Mouse (Mus musculus) midbrain, embryonic 12.5 days (tissue): ENCODE data around the gene Gm49416. TPM values are rescaled to one million over a fixed set of nuclear protein-coding genes. Genes with fewer than 3 reads are reported as not detected.

Source experiments
- ATAC-seq: fragments of 200-750 bp; cut with Nextera tagmentation; 2 replicates; pipeline ENCODE4 v1.8.0; 2017; ENCODE audit warnings: low read depth, moderate TSS enrichment, moderate library complexity; ENCODE audit not compliant: low FRiP score
- H3K27ac ChIP-seq: fragments of 300-500 bp; sonication (generic); replicated peaks from 2 replicates; pipeline ENCODE4 v1.5.1; 2016; ENCODE audit warnings: mild to moderate bottlenecking
- H3K27me3 ChIP-seq: fragments of 300-500 bp; sonication (generic); 2 replicates; pipeline ENCODE4 v1.6.1; 2016; ENCODE audit warnings: mild to moderate bottlenecking
- H3K36me3 ChIP-seq: fragments of 300-500 bp; sonication (generic); 2 replicates; pipeline ENCODE4 v1.6.1; 2016
- H3K4me1 ChIP-seq: fragments of 300-500 bp; sonication (generic); 2 replicates; pipeline ENCODE4 v1.6.1; 2016
- H3K4me2 ChIP-seq: fragments of 300-500 bp; sonication (generic); replicated peaks from 2 replicates; pipeline ENCODE4 v1.6.1; 2016; ENCODE audit warnings: mild to moderate bottlenecking, moderate library complexity
- H3K4me3 ChIP-seq: fragments of 300-500 bp; sonication (generic); 2 replicates; pipeline ENCODE4 v1.5.1; 2016; ENCODE audit warnings: mild to moderate bottlenecking
- H3K9ac ChIP-seq: fragments of 300-500 bp; sonication (generic); replicated peaks from 2 replicates; pipeline ENCODE4 v1.6.1; 2016; ENCODE audit warnings: mild to moderate bottlenecking, moderate library complexity
- H3K9me3 ChIP-seq: fragments of 300-500 bp; sonication (generic); 2 replicates; pipeline ENCODE4 v1.6.1; 2016; ENCODE audit warnings: mild to moderate bottlenecking
- WGBS: fragments of 180-500 bp; shearing (Covaris S2); methylation state at CpG from one replicate; pipeline ENCODE4 v1.1.7; 2016; 5-methylcytosine and 5-hydroxymethylcytosine counted together
- polyA plus RNA-seq: library from polyadenylated mRNA; unstranded; fragments of >200 nt; fragmentation: Nextera tagmentation; extraction: Ambion mirVana; gene quantifications from 2 replicates; pipeline ENCODE4 v1.2.1, GENCODE M21; 2016

Gm49416 gene
- polyA plus RNA-seq, 1 experiment from 2014 or later = not detected

DNA sequence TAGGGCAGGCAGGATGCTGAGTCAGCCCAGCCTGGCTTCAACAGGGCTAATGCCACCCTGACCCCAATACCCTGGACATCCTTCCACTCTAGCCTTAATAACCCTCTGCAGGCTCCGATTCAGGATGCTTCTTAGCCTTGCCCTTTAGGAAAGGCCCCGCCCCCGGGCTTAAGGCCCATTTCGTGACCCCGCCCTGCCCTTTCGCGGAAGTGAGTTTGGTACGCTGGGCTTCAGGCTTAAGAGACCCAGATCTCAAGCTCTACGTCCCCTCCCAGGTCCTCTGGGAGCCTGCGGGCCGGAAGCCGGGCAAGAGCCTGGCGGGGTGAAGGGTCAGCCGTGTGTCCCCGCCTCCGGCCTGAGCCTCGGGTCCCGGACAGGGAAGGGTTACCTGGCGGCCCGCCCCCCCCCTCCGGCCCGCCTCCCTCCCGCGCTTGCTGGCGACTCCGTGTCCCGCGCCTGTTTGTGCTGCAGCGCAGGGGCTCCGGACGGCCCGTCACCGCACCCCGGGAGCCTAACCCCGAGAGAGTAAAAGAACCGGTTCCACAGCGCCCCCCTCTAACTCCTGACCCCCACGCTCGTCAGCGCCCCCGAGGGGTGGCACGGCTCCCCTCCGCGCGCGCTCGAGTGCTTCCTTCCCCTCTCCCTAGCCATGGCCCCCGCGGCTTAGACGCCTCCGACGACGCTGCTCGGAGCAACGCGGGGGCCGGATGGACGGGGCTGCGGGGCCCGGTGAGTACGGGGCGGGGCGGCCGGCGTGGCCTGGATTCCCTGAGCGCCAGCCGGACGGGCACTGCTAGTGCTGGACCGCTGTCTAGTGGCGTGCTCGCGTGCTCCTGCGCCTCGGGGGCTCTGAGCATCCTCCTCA is 40.7 kb downstream of the Gm49416 start, which contains the start of the genes Rom1 and Eml3:
TSS of gene Rom1 (minus strand) at position 133 of the 865 bp plus-strand sequence.
TSS of gene Eml3 (plus strand) at position 329 of the 865 bp plus-strand sequence.
- Histone ChIP-seq H3K9me3 (no peaks in the 10 kb centered on the region), H3K27ac (peak within 1 kb of the TSS; percentile 46), H3K27me3 (peaks cover 16% of the 10 kb centered on the region), H3K9ac (peak within 1 kb of the TSS; percentile 71), H3K4me1 (peaks cover 19% of the 10 kb centered on the region), H3K4me3 (peak within 1 kb of the TSS; percentile 57), H3K36me3 (peaks cover 37% of the 10 kb centered on the region), H3K4me2 (peak within 1 kb of the TSS; percentile 77)
- WGBS = under 1% methylated on average over 73 of the region's 74 CpGs
- peak; percentile 73 for ATAC-seq

GRCm38 (mm10) chr19:8930117-8930516 is 41.4 kb downstream of the Gm49416 start:
- WGBS = 20% methylated on average over 11 of the region's 11 CpGs
- Histone ChIP-seq H3K4me2 (peak overlapping the region; percentile 77), H3K27ac (no peak overlapping the region), H3K4me1 (peaks cover 19% of the 10 kb centered on the region), H3K9ac (peak overlapping the region; percentile 71), H3K27me3 (peaks cover 16% of the 10 kb centered on the region), H3K9me3 (no peaks in the 10 kb centered on the region), H3K4me3 (peak overlapping the region; percentile 57), H3K36me3 (peaks cover 36% of the 10 kb centered on the region)
- no peak for ATAC-seq

DNA sequence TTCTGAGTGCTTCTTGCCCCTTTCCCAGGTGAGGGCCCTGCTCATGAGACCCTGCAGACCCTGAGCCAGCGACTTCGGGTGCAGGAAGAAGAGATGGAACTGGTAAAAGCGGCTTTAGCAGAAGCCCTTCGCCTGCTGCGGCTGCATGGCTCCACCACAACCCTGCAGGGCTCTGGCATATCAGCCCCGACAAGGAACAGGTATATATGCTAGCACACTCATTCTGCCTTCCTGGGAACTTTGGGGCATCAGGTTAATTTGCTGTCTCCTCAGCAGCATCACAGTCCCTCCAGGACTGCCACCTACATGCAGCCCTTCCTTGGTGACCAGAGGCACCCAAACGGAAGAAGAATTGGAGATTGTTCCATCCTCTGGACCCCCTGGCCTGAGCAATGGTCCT is 42.0 kb downstream of the Gm49416 start:
- no peak overlapping the region for H3K27ac ChIP-seq
- no peaks in the 10 kb centered on the region for H3K9me3 ChIP-seq
- ATAC-seq = no peak
- H3K4me3 ChIP-seq = peak overlapping the region; percentile 57; the same call in 1 of the 2 replicates
- peak overlapping the region; percentile 77; the same call in 1 of the 2 replicates for H3K4me2 ChIP-seq
- H3K4me1 ChIP-seq = peaks cover 19% of the 10 kb centered on the region
- peaks cover 31% of the 10 kb centered on the region for H3K36me3 ChIP-seq
- H3K27me3 ChIP-seq = peaks cover 16% of the 10 kb centered on the region
- peak overlapping the region; percentile 71; the same call in 1 of the 2 replicates for H3K9ac ChIP-seq
- WGBS = 82% methylated on average over 7 of the region's 7 CpGs

- Histone ChIP-seq H3K27ac (no peak overlapping the region), H3K4me3 (no peak overlapping the region), H3K36me3 (peaks cover 10% of the 10 kb centered on the region; the same call in 1 of the 2 replicates), H3K4me2 (no peak overlapping the region), H3K4me1 (peaks cover 10% of the 10 kb centered on the region), H3K9ac (no peak overlapping the region), H3K9me3 (no peaks in the 10 kb centered on the region), H3K27me3 (no peaks in the 10 kb centered on the region)
- no peak for ATAC-seq
- WGBS = 88% methylated on average over 2 of the region's 2 CpGs
Measured at GRCm38 (mm10) chr19:8936736-8937135, 48.0 kb downstream of the Gm49416 start.

DNA sequence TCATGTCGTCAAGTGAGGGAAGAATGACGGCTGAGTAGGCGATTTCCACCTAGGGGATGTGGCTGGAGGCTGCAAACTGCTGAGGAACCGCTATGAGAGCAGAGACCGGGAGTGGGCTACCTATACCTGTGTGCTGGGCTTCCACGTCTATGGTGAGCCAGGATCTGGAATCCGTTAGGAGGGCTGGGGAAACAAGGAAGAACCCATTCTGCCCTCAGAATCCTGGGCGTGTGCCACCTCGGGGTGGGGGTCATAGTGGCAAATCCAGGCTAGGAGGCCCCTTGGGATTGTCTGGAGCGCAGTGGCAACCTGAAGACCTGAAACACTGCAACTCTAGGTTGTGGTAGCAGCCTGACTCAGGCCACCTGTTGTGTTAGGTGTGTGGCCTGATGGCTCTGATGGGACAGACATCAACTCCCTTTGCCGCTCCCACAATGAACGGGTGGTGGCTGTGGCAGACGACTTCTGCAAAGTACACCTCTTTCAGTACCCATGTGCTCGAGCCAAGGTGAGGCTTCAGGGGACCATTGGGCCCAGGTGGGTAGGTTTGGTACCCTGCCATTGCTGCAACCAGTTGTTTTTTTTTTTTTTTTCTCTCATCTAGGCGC is 51.9 kb downstream of the Gm49416 start:
- Histone ChIP-seq H3K4me2 (peak overlapping the region; percentile 73; the same call in 1 of the 2 replicates), H3K27me3 (no peaks in the 10 kb centered on the region), H3K36me3 (peaks cover 20% of the 10 kb centered on the region), H3K9me3 (no peaks in the 10 kb centered on the region), H3K4me1 (peaks cover 35% of the 10 kb centered on the region), H3K4me3 (no peak overlapping the region), H3K27ac (no peak overlapping the region), H3K9ac (peak overlapping the region; percentile 99; the same call in 1 of the 2 replicates)
- WGBS = 78% methylated on average over 15 of the region's 15 CpGs
- no peak for ATAC-seq

DNA sequence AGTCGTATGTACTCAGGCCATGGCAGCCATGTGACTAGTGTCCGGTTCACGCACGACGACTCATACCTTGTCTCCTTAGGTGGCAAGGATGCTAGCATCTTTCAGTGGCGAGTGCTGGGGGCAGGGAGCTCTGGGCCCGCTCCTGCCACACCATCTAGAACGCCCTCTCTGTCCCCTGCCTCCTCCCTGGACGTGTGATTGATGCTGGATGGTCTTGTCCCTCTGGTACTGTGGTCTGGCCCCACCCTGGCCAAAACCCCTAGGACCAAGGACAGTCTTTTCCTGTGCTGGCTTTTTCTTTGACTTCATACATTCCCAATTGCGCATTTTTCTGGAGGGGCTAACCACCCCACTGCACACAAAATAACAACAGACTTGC is 52.4 kb downstream of the Gm49416 start:
- WGBS = 35% methylated on average over 10 of the region's 10 CpGs

GRCm38 (mm10) chr19:8941515-8942217 is 52.9 kb downstream of the Gm49416 start, which contains the start of gene Mta2:
TSS of gene Mta2 (plus strand) at chr19:8941875.
- Histone ChIP-seq H3K4me3 (peak within 1 kb of the TSS; percentile 94), H3K9ac (peak within 1 kb of the TSS; percentile 99), H3K36me3 (peaks cover 27% of the 10 kb centered on the region), H3K9me3 (no peaks in the 10 kb centered on the region), H3K27ac (peak within 1 kb of the TSS; percentile 98), H3K27me3 (no peaks in the 10 kb centered on the region), H3K4me1 (peaks cover 35% of the 10 kb centered on the region), H3K4me2 (peak within 1 kb of the TSS; percentile 73)
- WGBS = under 1% methylated on average over 64 of the region's 64 CpGs
- peak; percentile 96 for ATAC-seq

More for the DNA sequence above, 52.4 kb downstream of the Gm49416 start:
- Histone ChIP-seq H3K36me3 (peaks cover 22% of the 10 kb centered on the region), H3K27me3 (no peaks in the 10 kb centered on the region), H3K27ac (peak overlapping the region; percentile 98), H3K4me3 (peak overlapping the region; percentile 94), H3K9me3 (no peaks in the 10 kb centered on the region), H3K9ac (peak overlapping the region; percentile 99), H3K4me2 (peak overlapping the region; percentile 73), H3K4me1 (peaks cover 35% of the 10 kb centered on the region)
- ATAC-seq = peak; percentile 38

DNA sequence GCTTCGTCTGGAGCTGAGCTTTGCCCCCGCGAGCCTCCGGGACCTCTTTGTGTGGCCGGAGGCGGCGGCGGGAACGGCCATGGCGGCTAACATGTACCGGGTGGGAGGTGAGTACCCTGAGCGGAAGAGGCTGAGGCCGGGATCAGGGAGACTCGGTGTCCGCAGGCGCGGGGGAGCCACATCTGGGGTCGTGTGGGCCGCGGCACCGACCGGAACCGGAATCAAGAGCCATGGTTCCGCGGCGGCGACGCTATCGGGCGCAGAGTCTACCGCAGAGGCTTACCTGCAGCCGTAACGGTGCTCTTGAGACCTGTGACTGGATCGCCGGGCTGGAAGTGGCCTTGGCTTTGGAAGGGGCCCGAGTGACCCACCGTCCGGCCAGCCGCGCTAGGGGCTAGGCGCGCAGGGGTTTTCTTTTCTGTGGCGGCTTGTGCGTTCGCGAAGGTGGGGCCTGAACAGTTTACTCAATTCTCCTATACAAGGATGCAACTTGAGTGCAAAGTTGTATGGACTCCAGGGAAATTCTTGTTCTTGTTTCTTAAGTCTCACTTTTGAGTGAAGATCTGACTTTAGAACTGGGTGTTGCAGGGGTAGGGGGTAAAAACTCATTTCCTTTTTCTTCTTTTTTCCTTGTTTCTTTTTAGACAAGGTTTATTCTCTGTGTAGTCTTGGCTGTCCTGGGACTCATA is 53.7 kb downstream of the Gm49416 start:
- peak overlapping the region; percentile 99 for H3K9ac ChIP-seq
- peak overlapping the region; percentile 94 for H3K4me3 ChIP-seq
- H3K27ac ChIP-seq = peak overlapping the region; percentile 98
- WGBS = 0% methylated on average over 46 of the region's 46 CpGs
- H3K9me3 ChIP-seq = no peaks in the 10 kb centered on the region
- H3K4me2 ChIP-seq = peak overlapping the region; percentile 73
- H3K27me3 ChIP-seq = no peaks in the 10 kb centered on the region
- peak; percentile 52 for ATAC-seq
- peaks cover 33% of the 10 kb centered on the region for H3K36me3 ChIP-seq
- peaks cover 35% of the 10 kb centered on the region for H3K4me1 ChIP-seq

DNA sequence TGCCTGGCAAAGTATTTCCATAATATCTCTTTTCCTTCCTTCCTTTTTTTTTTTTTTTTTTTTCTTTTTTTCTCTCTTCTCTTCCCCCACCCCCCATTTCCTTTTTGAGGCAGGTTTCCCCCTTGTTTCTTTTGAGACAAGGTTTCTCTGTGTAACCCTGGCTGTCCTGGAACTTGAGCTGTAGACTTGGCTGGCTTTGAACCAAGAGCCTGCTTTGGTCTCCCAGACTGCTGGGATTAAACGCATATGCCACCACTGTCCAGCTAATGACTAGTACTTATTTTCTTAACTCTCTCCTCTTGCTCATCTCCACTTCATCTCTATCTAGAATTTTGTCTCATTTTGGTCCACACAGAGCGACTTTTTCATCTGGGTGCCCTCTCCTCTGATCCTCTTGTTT is 54.3 kb downstream of the Gm49416 start:
- peaks cover 35% of the 10 kb centered on the region for H3K4me1 ChIP-seq
- 76% methylated on average over 2 of the region's 2 CpGs for WGBS
- no peaks in the 10 kb centered on the region for H3K9me3 ChIP-seq
- peak overlapping the region; percentile 94 for H3K4me3 ChIP-seq
- peak overlapping the region; percentile 99 for H3K9ac ChIP-seq
- H3K4me2 ChIP-seq = peak overlapping the region; percentile 73
- H3K36me3 ChIP-seq = peaks cover 40% of the 10 kb centered on the region
- H3K27me3 ChIP-seq = no peaks in the 10 kb centered on the region
- ATAC-seq = no peak
- H3K27ac ChIP-seq = no peak overlapping the region

DNA sequence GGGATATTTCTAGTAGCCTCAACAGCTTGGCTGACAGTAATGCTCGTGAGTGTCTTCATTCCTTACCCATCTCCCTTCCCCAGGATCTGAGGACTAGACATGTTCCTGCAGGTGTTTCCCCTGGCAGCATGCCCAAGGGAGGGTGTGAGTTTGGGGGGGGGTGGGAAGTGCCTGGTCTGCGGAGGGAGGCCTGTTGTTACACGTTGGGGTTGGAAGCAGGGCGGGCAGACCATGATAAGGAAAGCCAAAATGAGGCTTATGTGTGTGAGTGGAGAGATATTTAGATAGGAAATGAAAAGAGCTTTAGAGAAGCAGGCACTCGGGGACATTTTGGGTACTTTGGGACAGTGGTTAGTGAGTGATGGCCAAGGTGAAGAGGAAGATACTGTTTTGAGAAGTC is 55.3 kb downstream of the Gm49416 start:
- Histone ChIP-seq H3K4me2 (peak overlapping the region; percentile 73), H3K27me3 (no peaks in the 10 kb centered on the region), H3K4me3 (peak overlapping the region; percentile 12; the same call in 1 of the 2 replicates), H3K4me1 (peaks cover 35% of the 10 kb centered on the region), H3K27ac (no peak overlapping the region), H3K9me3 (no peaks in the 10 kb centered on the region), H3K36me3 (peaks cover 50% of the 10 kb centered on the region), H3K9ac (no peak overlapping the region)
- 81% methylated on average over 5 of the region's 5 CpGs for WGBS
- no peak for ATAC-seq

DNA sequence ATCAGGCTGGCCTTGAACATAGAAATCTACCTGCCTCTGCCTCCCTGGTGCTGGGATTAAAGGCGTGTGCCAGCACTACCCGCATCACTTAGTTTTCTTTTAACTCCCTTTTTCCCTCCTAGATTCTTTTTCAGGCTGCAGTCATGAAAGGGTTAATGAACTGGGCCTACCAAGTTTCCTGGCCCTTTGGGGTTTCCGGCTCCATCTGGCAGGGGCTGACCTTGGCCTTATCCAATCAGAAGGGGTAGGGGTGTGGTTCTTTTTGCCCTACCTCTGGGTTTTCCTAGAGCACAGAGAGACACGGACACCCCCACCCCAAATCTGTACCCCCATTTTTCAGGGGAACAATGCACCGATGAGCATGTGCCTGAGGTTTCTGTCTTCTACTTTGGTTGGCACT is 56.0 kb downstream of the Gm49416 start:
- no peak for ATAC-seq
- Histone ChIP-seq H3K9ac (no peak overlapping the region; the same call in 1 of the 2 replicates), H3K36me3 (peaks cover 57% of the 10 kb centered on the region), H3K9me3 (no peaks in the 10 kb centered on the region), H3K27ac (no peak overlapping the region), H3K4me1 (peaks cover 35% of the 10 kb centered on the region), H3K4me2 (peak overlapping the region; percentile 31), H3K27me3 (no peaks in the 10 kb centered on the region), H3K4me3 (peak overlapping the region; percentile 13; the same call in 1 of the 2 replicates)
- WGBS = 55% methylated on average over 5 of the region's 5 CpGs
